Mouse (Mus musculus): ENCODE results near the gene Gm49366.
"Not testable (repeated sequence)": the region's sequence is repeated elsewhere in the genome, so short reads cannot be mapped to it uniquely, and the experiment has no call there.

The Gm49366 gene

GRCm38 (mm10) chr12:84038691-84039111, at the start of gene Gm49366:
Gm49366 (plus strand) TSS chr12:84038935.
- DNase-seq (ENCODE audit: extremely low spot score, low spot score) = peak; percentile 40

DNA sequence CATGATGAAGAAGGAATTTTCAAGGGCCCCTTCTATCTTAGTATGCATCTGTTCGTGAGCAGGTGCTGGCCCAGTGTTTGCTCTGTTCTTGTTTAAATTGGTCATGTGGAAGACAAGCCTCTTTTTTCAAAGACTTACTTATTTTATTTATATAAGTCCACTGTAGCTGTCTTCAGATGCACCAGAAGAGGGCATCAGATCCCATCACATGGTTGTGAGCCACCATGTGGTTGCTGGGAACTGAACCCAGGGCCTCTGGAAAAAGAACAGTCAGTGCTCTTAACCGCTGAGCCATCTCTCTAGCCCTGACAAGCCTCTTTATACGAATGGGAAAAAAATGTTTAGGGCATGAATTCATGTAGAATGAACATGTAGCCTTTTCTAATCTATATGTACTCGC, 49.4 kb upstream of the Gm49366 start:
- DNase-seq (ENCODE audit: extremely low spot score, low spot score) = no peak

- DNase-seq (ENCODE audit: extremely low spot score, low spot score) = no peak
Measured at GRCm38 (mm10) chr12:83997221-83997620, 41.5 kb upstream of the Gm49366 start.

- no peak for DNase-seq (ENCODE audit: extremely low spot score, low spot score)
Measured at GRCm38 (mm10) chr12:83998341-83999107, 40.2 kb upstream of the Gm49366 start.

- DNase-seq (ENCODE audit: extremely low spot score, low spot score) = not testable (repeated sequence)
Measured at GRCm38 (mm10) chr12:83999237-83999636, 39.5 kb upstream of the Gm49366 start.

DNA sequence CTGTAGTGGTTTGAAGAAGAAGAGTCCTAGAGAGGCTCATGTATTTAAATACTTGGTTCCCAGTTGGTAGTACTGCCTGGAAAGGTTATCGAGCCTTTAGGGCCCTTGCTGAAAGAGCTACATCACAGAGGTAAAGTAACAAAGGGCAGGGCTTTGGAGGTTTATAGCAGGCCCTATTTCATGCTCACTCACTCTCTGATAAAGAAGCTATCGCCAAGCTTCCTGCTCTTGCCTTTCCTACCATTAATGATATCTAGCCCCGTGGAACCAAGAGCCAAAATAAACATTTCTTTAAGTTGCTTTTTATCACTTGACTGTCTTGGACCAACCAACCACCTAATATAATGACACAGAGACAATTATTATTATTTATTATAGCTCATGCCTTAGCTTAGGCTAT, 38.3 kb upstream of the Gm49366 start:
- no peak for DNase-seq (ENCODE audit: extremely low spot score, low spot score)

DNA sequence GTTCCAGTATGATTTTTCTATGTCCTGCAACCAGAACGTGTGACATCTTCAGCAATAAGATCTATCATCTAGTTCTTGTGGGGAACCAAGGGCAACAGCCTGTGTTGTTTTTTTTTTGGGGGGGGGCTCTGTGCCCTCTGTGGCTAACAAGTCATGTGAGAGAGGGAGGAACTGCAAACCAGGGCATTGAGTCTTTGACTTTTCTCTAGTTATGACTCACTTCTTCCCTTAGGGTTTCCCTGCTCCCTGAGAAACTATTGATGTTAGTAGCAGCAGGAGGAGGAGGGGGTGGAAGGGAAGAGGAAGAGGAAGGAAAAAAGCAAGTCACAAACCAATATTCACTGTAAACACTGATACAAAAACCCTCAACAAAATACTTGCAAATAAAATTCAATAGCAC, 34.9 kb upstream of the Gm49366 start:
- no peak for DNase-seq (ENCODE audit: extremely low spot score, low spot score)

- no peak for DNase-seq (ENCODE audit: extremely low spot score, low spot score)
Measured at GRCm38 (mm10) chr12:84008251-84008650, 30.5 kb upstream of the Gm49366 start.

DNA sequence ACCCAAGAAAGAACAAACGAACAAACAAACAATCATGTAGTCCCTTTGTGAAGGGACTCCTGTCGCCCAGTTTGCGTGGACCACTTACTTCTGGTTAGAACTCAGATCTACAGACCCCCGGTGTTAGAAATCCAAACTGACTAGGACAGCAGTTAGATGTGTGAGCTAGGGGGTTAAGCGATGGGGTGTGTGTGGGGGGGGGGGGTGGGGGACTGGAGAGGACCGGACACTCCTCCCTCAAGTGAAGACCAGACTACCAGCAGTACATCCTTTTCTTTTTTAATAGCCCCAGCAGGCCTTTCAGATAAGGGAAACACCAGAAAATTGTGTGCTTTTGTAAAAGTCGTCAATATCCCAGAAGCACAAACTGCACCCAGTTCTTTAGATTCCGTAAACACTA, 30.0 kb upstream of the Gm49366 start:
- DNase-seq (ENCODE audit: extremely low spot score, low spot score) = no peak

- peak; percentile 75 for DNase-seq (ENCODE audit: extremely low spot score, low spot score)
Measured at GRCm38 (mm10) chr12:84009171-84009965, 29.4 kb upstream of the Gm49366 start, which contains the start of gene Acot1. Acot1 (plus strand) TSS chr12:84009490.

DNA sequence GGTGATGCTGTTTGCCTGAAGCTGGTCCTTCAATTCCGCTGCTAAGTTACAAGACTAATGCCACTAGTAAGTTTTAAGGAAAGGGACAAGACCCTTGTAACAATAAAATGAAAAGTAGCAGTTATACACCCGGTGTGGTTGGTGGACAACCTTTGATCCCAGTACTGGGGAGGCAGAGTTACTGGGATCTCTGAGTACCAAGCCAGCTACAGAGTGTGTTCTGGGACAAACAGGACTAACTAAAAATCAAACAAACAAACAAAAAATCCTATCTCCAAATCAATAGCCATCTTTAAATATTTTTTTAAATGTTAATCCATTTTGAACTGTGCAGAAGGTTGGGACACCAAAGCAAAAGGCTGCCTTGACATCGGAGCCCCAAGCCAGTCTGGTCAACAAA, 28.5 kb upstream of the Gm49366 start:
- no peak for DNase-seq (ENCODE audit: extremely low spot score, low spot score)

DNA sequence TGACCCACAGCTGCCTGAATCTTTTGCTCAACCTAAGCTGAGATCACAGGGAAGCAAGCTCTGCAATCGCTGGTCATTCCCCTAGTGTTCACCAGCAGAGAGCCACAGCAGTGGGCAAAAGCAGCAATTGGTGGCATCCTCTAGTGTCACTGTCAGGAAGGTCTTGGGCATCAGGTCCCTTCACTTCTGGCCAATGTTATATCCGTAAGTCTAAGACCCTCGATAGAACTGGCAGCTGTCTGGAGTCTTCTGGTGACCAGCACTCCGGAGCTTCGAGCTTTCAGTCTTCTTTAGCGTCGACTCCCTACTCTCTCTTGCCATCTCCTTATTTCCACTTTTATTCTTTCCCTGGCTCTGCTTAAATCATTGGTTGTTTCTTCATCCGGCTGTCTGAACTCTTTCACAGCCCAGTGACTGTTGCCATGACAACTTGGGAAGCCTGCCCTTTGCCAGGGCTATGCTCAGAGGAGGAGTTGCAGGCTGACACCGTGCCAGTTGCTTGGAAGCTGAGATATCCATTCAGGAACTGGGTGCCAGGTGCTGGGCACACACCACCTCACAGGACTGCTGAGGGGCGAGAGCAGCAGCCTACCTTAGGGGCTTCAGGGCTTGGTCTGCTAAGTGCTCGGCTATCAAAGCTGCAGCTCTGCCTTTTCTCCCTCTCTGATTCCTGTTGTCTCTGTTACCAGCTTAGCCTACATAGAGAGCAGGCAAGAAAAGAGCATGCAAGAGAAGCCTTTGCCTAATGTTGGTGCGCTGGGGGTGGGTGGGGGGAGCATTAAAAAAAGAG, 27.3 kb upstream of the Gm49366 start:
- peak; percentile 43 for DNase-seq (ENCODE audit: extremely low spot score, low spot score)

DNA sequence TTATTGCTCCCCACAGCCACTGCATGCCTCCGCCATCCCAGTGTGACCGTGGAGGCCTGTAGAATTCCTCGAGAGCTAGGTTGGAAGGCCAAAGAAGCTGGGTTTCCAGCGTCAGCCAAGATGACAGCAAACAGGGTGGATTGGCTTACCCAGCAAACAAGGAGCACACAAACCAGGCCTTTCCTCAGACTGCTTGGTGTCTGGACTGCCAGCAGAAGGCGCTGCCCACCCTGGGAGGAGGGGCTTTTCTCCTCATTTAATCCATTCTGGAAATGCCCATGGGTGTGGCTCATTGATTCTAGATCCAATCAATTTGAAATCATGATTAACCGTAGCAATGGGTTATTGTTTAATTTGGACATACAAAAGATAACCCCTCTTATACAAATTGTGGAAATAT, 25.6 kb upstream of the Gm49366 start:
- no peak for DNase-seq (ENCODE audit: extremely low spot score, low spot score)

GRCm38 (mm10) chr12:84013701-84014100, 25.0 kb upstream of the Gm49366 start:
- no peak for DNase-seq (ENCODE audit: extremely low spot score, low spot score)

DNA sequence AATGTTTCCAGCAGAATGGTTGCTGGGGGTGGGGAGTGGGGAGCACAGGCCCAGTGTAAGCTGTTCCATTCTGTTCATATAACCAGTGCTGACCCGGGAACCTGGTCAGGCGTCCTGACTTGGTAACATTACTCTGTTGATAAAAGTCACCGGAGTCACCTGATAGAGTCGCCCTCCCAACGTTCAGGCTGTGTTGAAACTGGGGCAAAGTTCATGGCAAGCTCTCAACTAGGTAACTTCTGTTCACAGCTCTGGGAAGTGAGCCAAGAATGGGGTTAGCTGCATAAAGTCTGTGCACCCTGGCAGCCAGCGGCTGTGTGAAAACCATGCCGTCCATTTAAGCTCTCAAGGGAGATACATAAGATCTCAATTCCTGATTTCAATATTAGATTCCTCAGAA, 18.2 kb upstream of the Gm49366 start:
- DNase-seq (ENCODE audit: extremely low spot score, low spot score) = not testable (repeated sequence)

- DNase-seq (ENCODE audit: extremely low spot score, low spot score) = not testable (repeated sequence)
Measured at GRCm38 (mm10) chr12:84022266-84022665, 16.5 kb upstream of the Gm49366 start.

GRCm38 (mm10) chr12:84023052-84023745, 15.5 kb upstream of the Gm49366 start:
- no peak for DNase-seq (ENCODE audit: extremely low spot score, low spot score)

DNA sequence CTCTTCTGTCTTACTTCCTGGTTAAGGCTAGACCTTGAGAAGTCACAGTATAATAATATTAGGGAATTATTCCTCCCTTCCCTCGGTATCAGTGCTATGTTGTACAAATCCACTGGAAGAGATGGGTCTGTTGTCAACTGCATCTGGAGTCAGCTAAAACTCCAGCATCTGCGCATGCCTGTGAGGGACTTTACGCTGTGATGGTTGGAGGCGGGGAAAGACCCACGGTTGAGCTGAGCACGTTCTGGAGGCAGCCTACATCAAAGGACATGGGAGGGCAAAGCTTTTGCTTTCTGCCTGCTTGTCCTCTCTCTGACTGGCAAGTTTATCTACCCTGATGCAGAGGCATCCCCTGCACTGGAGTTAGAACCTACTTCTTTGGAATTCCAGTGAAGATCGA, 12.8 kb upstream of the Gm49366 start:
- DNase-seq (ENCODE audit: extremely low spot score, low spot score) = no peak

DNA sequence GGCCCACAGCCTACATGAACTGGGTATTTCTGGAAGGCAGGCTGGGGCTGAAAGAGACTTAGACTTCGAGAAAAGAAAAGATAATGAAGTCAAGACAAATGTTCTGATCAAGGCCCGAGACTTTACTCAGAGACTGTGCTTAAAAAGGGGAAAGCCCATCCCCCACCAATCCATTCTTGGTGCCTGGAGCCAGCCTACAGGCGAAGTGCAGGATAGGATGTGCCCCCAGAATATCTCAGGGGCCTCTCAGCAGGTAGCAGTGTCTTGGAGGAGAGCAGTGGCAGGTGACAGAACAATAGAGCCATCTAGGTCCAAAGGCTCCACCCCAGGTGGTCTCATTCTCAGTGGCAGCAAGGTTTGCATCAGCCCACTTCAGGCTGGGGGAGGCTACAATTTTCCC, 10.4 kb upstream of the Gm49366 start:
- DNase-seq (ENCODE audit: extremely low spot score, low spot score) = not testable (repeated sequence)

DNA sequence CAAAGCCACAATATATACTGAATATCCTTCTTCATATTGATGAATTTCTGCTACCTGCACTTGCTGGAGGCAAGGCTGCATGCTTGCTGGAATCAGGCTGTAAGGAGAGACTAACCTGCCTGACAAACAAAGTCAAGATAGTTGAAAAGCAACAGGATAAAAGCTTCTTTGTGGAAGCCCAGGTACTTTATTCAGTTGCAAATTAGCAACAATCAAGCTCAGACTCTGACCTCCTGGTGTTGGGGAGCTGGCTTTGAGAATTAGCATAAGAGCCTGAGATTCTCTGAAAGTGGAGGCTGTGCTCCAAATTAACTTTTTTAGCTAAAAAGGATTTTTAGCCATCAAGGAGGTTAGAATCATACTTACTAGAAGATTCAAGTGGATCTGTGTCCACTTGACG, 9.7 kb upstream of the Gm49366 start:
- DNase-seq (ENCODE audit: extremely low spot score, low spot score) = not testable (repeated sequence)
